Mouse (Mus musculus) midbrain, embryonic 12.5 days (tissue): Measurements from ENCODE around the gene Maml1. TPM values are rescaled to one million over a fixed set of nuclear protein-coding genes. Genes with fewer than 3 reads are reported as not detected.

Source experiments
- ATAC-seq: fragments of 200-750 bp; cut with Nextera tagmentation; 2 replicates; pipeline ENCODE4 v1.8.0; 2017; ENCODE audit warnings: low read depth, moderate TSS enrichment, moderate library complexity; ENCODE audit not compliant: low FRiP score
- H3K27ac ChIP-seq: fragments of 300-500 bp; sonication (generic); replicated peaks from 2 replicates; pipeline ENCODE4 v1.5.1; 2016; ENCODE audit warnings: mild to moderate bottlenecking
- H3K27me3 ChIP-seq: fragments of 300-500 bp; sonication (generic); 2 replicates; pipeline ENCODE4 v1.6.1; 2016; ENCODE audit warnings: mild to moderate bottlenecking
- H3K36me3 ChIP-seq: fragments of 300-500 bp; sonication (generic); 2 replicates; pipeline ENCODE4 v1.6.1; 2016
- H3K4me1 ChIP-seq: fragments of 300-500 bp; sonication (generic); 2 replicates; pipeline ENCODE4 v1.6.1; 2016
- H3K4me2 ChIP-seq: fragments of 300-500 bp; sonication (generic); replicated peaks from 2 replicates; pipeline ENCODE4 v1.6.1; 2016; ENCODE audit warnings: mild to moderate bottlenecking, moderate library complexity
- H3K4me3 ChIP-seq: fragments of 300-500 bp; sonication (generic); 2 replicates; pipeline ENCODE4 v1.5.1; 2016; ENCODE audit warnings: mild to moderate bottlenecking
- H3K9ac ChIP-seq: fragments of 300-500 bp; sonication (generic); replicated peaks from 2 replicates; pipeline ENCODE4 v1.6.1; 2016; ENCODE audit warnings: mild to moderate bottlenecking, moderate library complexity
- H3K9me3 ChIP-seq: fragments of 300-500 bp; sonication (generic); 2 replicates; pipeline ENCODE4 v1.6.1; 2016; ENCODE audit warnings: mild to moderate bottlenecking
- WGBS: fragments of 180-500 bp; shearing (Covaris S2); methylation state at CpG from one replicate; pipeline ENCODE4 v1.1.7; 2016; 5-methylcytosine and 5-hydroxymethylcytosine counted together
- polyA plus RNA-seq: library from polyadenylated mRNA; unstranded; fragments of >200 nt; fragmentation: Nextera tagmentation; extraction: Ambion mirVana; gene quantifications from 2 replicates; pipeline ENCODE4 v1.2.1, GENCODE M21; 2016

Gene Maml1
- polyA plus RNA-seq, 1 experiment from 2014 or later = 6.6 TPM

GRCm38 (mm10) chr11:50224671-50225530 lies 67.2 kb downstream of the Maml1 start:
- under 1% methylated on average over 64 of the region's 70 CpGs for WGBS
- Histone ChIP-seq H3K36me3 (no peaks in the 10 kb centered on the region), H3K27ac (peak overlapping the region; percentile 90), H3K27me3 (peaks cover 28% of the 10 kb centered on the region), H3K4me3 (peak overlapping the region; percentile 96), H3K9me3 (no peaks in the 10 kb centered on the region), H3K4me2 (peak overlapping the region; percentile 91), H3K9ac (peak overlapping the region; percentile 98), H3K4me1 (peaks cover 35% of the 10 kb centered on the region)
- peak; percentile 85 for ATAC-seq

GRCm38 (mm10) chr11:50223783-50224662 lies 68.1 kb downstream of the Maml1 start:
- Histone ChIP-seq H3K9me3 (no peaks in the 10 kb centered on the region), H3K4me3 (peak overlapping the region; percentile 96), H3K27ac (peak overlapping the region; percentile 90), H3K4me2 (peak overlapping the region; percentile 91), H3K4me1 (peaks cover 33% of the 10 kb centered on the region), H3K9ac (peak overlapping the region; percentile 98), H3K36me3 (no peaks in the 10 kb centered on the region), H3K27me3 (peaks cover 19% of the 10 kb centered on the region)
- WGBS = 7% methylated on average over 17 of the region's 17 CpGs
- ATAC-seq = 0 out of 2 replicates have a peak, but pooled peaks have one; percentile 1

DNA sequence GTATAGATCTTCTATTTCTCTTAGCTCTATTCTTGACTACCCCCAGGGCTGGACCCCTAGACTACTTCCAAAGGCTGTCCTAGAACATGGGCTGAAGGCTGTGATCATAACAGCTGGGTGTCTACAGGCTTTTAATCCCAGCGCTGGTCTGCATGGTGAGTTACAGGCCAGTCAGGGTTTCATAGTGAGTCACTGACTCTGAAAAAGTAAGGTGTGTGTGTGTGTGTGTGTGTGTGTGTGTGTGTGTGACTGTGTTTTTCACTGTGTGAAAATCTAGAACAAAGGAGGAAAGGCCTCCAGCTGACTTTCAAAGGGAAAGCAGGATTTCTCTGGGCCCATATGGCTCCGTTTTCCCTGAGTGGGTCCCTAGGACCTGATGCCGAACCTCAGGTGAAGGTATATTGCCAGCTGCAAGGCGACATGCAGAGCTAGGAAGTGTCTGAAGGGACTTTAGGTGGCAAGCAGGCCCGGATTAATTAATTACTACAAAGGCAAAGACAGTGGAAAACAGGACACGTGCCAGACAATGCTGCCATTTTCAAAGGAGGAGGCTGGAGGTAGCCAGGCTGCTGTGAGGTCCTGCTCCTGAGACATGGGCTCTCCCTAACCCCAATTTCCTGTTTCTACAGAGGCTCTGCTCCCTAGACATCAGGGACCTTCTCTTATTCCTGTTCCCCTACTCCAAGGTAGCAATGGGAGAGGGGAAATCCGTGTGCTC lies 69.4 kb downstream of the Maml1 start:
- peak overlapping the region; percentile 6; the same call in 1 of the 2 replicates for H3K4me2 ChIP-seq
- H3K9ac ChIP-seq = no peak overlapping the region
- H3K4me3 ChIP-seq = no peak overlapping the region
- no peak for ATAC-seq
- H3K9me3 ChIP-seq = no peaks in the 10 kb centered on the region
- 48% methylated on average over 7 of the region's 7 CpGs for WGBS
- H3K27ac ChIP-seq = no peak overlapping the region
- peaks cover 15% of the 10 kb centered on the region for H3K27me3 ChIP-seq
- peaks cover 27% of the 10 kb centered on the region for H3K4me1 ChIP-seq
- H3K36me3 ChIP-seq = no peaks in the 10 kb centered on the region

- Histone ChIP-seq H3K36me3 (no peaks in the 10 kb centered on the region), H3K4me3 (no peak overlapping the region), H3K4me2 (no peak overlapping the region), H3K9ac (0 out of 2 replicates have a peak overlapping the region, but pooled peaks have one; percentile 15), H3K9me3 (no peaks in the 10 kb centered on the region), H3K27ac (no peak overlapping the region), H3K27me3 (peaks cover 8% of the 10 kb centered on the region; the same call in 1 of the 2 replicates), H3K4me1 (peaks cover 16% of the 10 kb centered on the region)
- 52% methylated on average over 2 of the region's 2 CpGs for WGBS
- no peak for ATAC-seq
These were observed 72.3 kb downstream of the Maml1 start for GRCm38 (mm10) chr11:50219833-50220232.

GRCm38 (mm10) chr11:50217811-50218210 lies 74.3 kb downstream of the Maml1 start:
- peaks cover 8% of the 10 kb centered on the region for H3K4me1 ChIP-seq
- H3K4me3 ChIP-seq = no peak overlapping the region
- H3K4me2 ChIP-seq = no peak overlapping the region
- peaks cover 4% of the 10 kb centered on the region; the same call in 1 of the 2 replicates for H3K27me3 ChIP-seq
- H3K36me3 ChIP-seq = no peaks in the 10 kb centered on the region
- H3K9ac ChIP-seq = 0 out of 2 replicates have a peak overlapping the region, but pooled peaks have one; percentile 5
- no peaks in the 10 kb centered on the region for H3K9me3 ChIP-seq
- H3K27ac ChIP-seq = no peak overlapping the region
- 41% methylated on average over 4 of the region's 4 CpGs for WGBS
- ATAC-seq = no peak

GRCm38 (mm10) chr11:50216724-50217366 lies 75.3 kb downstream of the Maml1 start:
- Histone ChIP-seq H3K36me3 (no peaks in the 10 kb centered on the region), H3K4me2 (no peak overlapping the region), H3K9me3 (no peaks in the 10 kb centered on the region), H3K27me3 (peaks cover 4% of the 10 kb centered on the region; the same call in 1 of the 2 replicates), H3K27ac (no peak overlapping the region), H3K4me3 (no peak overlapping the region), H3K4me1 (peaks cover 8% of the 10 kb centered on the region; the same call in 1 of the 2 replicates), H3K9ac (no peak overlapping the region)
- ATAC-seq = no peak
- 76% methylated on average over 4 of the region's 4 CpGs for WGBS

GRCm38 (mm10) chr11:50215633-50216032 lies 76.5 kb downstream of the Maml1 start:
- Histone ChIP-seq H3K27ac (no peak overlapping the region), H3K9me3 (no peaks in the 10 kb centered on the region), H3K27me3 (peaks cover 4% of the 10 kb centered on the region; the same call in 1 of the 2 replicates), H3K4me1 (peaks cover 8% of the 10 kb centered on the region; the same call in 1 of the 2 replicates), H3K36me3 (no peaks in the 10 kb centered on the region), H3K4me3 (no peak overlapping the region), H3K9ac (no peak overlapping the region), H3K4me2 (no peak overlapping the region)
- WGBS = 23% methylated on average over 9 of the region's 9 CpGs
- ATAC-seq = no peak

DNA sequence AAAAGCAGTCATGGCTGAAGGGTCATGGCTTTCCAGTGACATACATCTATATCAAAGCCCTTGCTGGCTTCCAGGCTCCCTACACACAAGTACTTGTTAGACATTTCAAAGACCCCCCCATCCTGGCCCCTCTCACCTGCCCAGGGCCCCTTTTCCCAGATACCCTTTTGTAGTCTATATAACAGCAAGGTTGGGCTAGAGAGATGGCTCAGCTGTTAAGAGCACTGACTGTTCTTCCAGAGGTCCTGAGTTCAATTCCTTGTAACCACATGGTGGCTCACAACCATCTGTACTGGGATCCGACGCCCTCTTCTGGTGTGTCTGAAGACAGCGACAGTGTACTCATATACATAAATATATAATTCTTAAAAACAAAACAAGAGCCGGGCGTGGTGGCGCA lies 77.5 kb downstream of the Maml1 start:
- Histone ChIP-seq H3K27me3 (peaks cover 4% of the 10 kb centered on the region; the same call in 1 of the 2 replicates), H3K4me1 (peaks cover 8% of the 10 kb centered on the region; the same call in 1 of the 2 replicates), H3K4me2 (no peak overlapping the region), H3K27ac (no peak overlapping the region), H3K4me3 (no peak overlapping the region), H3K9ac (no peak overlapping the region), H3K9me3 (no peaks in the 10 kb centered on the region), H3K36me3 (no peaks in the 10 kb centered on the region)
- ATAC-seq = no peak
- WGBS = 89% methylated on average over 6 of the region's 6 CpGs

DNA sequence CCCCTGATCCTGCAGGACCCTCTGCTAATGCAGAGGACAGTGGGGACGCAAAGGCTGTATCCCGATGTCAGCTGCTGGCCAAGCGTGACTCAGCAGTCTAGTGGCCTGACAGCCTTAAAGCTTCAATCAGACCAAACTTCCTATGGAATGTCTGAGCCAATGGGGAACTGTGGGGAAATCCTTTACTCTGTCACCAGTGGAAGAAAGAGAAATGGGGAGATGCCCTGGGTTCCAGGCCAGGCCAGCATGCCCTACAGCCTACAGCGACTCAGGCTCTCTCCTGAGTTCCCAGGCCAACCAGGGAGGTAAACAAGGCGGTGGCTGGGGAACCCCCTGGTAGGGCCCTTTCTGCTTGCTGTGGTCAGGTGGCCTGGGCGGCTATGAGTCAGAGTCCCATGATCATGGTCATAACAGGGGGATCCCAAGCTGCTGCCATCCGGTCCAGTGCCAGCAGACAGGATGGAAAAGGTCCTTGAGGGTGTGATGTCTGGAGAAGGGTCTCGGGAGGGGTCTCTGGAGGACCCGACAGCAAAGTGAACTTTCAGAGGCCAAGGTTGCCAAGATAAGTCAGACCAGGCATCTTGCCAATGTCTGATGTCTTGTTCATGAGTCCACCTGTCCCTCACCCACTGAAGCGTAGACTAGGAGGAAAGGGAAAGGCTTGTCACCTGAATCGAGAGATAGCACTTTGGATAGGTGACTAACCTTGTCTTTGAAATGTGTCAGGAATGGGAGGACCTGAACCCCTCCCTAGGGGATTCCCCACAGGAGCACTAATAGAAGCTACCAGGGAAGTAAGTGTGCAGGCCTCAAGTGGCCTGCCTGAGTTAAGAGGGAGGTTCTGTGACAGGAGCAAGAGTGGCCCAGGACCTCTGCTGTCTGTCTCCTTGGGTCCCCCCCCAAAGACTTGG lies 79.0 kb downstream of the Maml1 start:
- WGBS = 63% methylated on average over 11 of the region's 11 CpGs
- Histone ChIP-seq H3K27ac (no peak overlapping the region), H3K4me3 (no peak overlapping the region), H3K9ac (no peak overlapping the region), H3K36me3 (no peaks in the 10 kb centered on the region), H3K4me2 (no peak overlapping the region), H3K9me3 (no peaks in the 10 kb centered on the region), H3K4me1 (peaks cover 15% of the 10 kb centered on the region), H3K27me3 (peaks cover 4% of the 10 kb centered on the region; the same call in 1 of the 2 replicates)
- ATAC-seq = no peak

GRCm38 (mm10) chr11:50212060-50212739 lies 79.9 kb downstream of the Maml1 start:
- no peaks in the 10 kb centered on the region for H3K9me3 ChIP-seq
- H3K27me3 ChIP-seq = peaks cover 4% of the 10 kb centered on the region; the same call in 1 of the 2 replicates
- H3K4me3 ChIP-seq = no peak overlapping the region
- 77% methylated on average over 3 of the region's 3 CpGs for WGBS
- H3K9ac ChIP-seq = no peak overlapping the region
- H3K36me3 ChIP-seq = peaks cover 7% of the 10 kb centered on the region
- H3K4me2 ChIP-seq = no peak overlapping the region
- peaks cover 15% of the 10 kb centered on the region for H3K4me1 ChIP-seq
- no peak overlapping the region for H3K27ac ChIP-seq
- ATAC-seq = no peak
